Mouse (Mus musculus) liver, adult (tissue): ENCODE measurements around the gene Plxna3.

ENCODE experiments used
- GATA4 ChIP-seq: IDR thresholded peaks from 2 replicates; pipeline ENCODE4 v1.6.1; 2014; ENCODE audit warnings: mild to moderate bottlenecking, low read length; ENCODE audit not compliant: insufficient replicate concordance

Plxna3 gene

DNA sequence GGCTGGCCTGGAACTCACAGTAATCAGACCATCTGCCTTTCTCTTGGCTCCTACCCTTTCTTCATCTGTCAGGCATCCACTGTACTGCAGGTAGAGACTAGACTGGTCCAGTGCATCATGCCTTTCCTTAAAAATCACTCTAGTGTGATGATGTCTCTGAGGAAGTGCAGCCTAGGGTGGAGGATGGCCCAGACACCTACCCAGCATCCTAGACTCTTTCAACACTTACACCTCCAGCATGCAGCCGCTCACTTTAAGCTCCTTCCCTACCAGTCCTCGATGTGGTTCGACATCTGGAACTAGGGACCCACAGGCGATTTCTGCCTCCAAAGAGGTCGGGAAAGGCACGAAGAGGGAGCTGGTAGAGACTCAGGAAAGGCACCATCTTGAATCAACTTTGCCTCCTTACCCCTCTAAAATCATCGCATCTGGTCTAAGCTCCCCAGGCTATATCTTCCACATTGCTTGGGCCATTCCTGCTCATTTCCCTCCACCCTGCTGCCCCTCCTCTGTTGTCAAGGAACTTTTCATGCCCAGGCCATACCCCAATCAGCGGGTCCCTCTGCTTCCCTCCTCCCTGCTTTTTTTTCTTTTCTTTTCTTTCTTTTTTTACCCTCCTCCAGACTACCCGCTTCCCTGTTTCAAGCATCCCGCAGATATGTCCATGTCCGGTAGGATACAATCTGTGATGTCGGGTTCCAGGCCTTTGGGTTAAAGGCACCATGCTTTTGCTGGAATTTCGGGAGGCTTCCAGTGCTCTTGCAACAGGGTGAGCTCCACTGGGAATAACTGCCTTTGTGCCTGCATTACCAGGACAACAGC is 24.0 kb downstream of the Plxna3 start:
- TF ChIP-seq GATA4: no peak

DNA sequence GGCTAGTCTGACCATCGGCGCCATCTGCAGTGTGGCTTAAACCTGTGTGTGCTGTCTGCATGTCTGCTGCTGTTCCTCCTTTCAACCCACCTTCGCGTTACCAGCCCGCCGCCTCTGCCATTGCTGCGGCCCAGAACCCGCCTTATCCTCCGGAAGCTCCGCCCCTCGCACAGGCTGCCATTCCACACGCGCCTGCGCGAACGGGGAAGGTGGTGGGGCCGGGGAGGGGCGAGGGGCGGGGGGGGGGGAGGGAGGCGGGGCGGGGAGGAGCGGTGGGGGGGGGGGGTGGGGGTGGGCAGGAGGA is 24.6 kb downstream of the Plxna3 start, which contains the start of gene Lage3:
TSS of gene Lage3 (minus strand) at position 152 of the 304 bp plus-strand sequence.
- no peak for TF ChIP-seq GATA4

DNA sequence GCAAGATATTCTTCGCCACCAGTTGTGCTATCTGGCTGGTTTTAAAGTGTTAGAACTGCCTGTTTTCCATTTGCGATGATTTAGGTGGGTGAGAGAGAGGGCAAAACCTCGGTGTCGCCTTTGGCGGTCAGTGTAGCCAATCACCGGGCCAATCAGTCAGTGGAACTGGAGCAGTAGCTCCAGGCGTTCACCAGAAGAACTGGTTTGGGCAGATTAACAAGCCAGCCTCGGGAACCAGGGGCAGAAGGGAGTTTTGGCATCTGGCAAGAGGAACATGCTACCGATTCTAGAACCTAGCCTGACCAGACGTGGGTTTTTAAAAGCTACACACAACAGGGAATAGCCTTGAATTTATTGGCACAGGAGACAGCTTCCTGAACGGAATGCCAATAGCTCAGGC is 30.3 kb downstream of the Plxna3 start:
- TF ChIP-seq GATA4: no peak

DNA sequence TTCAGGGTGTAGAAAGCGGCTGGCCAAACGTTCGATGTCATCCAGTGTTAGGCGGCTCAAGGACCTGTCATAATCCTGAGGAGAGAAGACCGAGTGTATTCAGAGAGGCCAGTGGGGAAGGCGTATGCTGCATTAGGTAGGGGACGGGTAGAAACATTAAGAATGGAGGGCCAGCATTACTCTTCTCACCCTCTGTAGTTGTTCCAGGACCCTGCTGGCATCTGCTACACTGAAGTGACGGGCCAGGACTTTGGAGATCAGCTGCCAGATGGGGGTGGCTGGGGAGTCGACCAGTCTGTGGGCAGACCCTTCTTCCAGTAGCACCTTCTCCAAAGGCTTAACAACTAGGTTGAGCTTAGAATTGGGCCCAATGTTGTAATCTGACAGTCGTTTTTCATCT is 38.6 kb downstream of the Plxna3 start:
- TF ChIP-seq GATA4: no peak

DNA sequence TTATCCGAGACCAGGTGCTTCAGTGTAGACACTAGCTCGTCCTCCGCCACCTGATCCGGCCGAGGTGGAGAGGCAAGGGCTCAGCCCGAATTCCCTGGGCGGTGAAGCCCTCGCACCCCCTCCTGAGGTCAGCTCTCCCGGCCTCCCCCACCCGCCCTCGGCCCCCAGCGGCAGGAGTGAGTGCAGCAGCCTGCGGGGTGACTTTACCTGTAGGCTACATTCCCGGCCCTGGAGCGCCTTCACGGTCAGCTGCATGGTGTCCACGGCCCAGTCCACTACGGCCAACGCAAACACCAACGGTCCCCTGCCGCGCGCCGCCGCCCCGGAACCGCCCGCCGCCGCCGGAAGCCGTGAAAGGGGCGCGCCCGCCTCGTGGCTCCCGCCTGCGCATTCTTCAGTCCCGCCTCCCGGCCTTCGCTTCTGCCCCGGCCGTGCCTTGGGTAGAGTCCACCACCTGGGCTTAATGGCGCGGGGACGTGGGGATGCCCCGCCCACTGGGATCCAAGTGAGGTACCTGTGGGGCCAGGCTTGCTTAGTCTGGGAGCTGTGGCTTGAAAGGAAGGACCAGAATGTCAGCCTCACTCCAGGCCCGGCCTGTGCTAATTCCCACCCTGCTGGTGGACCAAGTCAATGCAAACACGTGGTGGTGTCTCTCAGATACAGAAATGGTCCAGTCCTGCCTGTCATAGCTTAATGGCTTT is 39.5 kb downstream of the Plxna3 start:
- no peak for TF ChIP-seq GATA4

DNA sequence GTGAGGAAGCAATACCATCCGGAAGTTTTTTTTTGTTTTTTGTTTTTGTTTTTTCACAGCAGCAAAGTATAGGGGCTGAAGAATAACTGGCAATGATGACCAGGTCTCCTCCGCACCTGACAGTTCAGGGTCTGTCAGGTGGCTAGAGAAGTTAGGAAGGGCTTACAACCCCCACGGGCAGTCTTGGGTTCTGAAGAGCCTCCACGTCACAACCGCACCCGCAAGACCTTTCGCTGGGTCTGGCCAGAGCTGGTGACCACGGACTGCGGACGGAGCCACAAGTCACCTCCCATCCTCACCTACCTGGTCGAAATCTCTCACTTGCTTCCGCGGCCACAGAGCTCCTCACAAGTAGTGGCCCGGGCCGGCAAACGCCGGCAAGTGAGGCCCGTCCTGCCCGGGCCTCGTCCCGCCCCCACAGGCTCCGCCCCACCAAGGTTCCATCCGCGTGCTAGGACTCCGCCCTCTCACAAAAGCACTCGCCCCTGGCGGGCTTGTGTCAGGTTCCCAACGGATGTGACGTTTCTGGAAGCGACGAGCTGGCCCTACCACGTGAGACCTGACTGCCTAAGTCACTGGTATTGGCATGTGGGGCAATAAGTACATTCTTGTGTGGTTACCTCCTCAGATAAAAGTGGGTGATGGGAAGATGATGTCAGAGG is 44.2 kb downstream of the Plxna3 start, which contains the start of the genes Ubl4a and Slc10a3:
TSS of gene Ubl4a (minus strand) at position 331 of the 662 bp plus-strand sequence.
TSS of gene Slc10a3 (minus strand) at position 462 of the 662 bp plus-strand sequence.
- TF ChIP-seq GATA4: no peak

DNA sequence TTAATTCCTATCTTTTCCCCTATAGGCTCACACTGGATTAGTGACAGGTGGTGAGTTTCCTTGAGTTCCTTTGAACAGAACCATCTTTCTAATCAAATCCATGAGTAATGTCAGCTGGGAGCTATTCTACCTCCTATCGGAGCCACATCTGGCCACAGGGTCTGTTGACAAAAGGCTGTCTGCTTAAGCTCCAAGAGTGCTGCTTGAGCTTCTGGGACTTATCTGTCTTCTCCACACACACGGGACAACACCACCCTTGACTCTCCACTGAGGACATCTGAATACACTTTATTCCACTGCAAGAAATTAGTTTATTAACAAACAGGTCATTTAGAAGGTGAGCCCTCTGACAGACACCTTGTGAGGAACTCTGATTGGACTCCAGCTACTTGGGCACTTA is 55.6 kb downstream of the Plxna3 start:
- no peak for TF ChIP-seq GATA4

DNA sequence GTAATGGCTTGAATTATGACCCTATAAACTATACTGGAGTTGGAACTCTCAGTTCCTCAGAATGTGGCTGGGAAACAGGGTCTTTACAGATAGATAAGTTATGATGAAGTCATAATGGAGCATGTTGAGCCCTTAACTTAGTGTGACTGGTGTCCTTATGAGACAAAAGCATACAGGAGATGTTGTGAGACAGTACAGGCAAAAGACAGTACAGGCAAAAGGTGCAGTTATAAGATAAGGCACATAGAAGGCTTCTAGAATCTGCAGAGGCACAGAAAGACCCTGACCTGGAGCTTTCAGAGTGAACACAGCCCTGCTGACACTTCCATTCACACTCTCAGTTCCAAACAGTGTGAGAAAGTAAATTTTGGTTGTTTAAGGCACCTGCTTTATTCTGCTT is 59.3 kb downstream of the Plxna3 start:
- TF ChIP-seq GATA4: no peak

DNA sequence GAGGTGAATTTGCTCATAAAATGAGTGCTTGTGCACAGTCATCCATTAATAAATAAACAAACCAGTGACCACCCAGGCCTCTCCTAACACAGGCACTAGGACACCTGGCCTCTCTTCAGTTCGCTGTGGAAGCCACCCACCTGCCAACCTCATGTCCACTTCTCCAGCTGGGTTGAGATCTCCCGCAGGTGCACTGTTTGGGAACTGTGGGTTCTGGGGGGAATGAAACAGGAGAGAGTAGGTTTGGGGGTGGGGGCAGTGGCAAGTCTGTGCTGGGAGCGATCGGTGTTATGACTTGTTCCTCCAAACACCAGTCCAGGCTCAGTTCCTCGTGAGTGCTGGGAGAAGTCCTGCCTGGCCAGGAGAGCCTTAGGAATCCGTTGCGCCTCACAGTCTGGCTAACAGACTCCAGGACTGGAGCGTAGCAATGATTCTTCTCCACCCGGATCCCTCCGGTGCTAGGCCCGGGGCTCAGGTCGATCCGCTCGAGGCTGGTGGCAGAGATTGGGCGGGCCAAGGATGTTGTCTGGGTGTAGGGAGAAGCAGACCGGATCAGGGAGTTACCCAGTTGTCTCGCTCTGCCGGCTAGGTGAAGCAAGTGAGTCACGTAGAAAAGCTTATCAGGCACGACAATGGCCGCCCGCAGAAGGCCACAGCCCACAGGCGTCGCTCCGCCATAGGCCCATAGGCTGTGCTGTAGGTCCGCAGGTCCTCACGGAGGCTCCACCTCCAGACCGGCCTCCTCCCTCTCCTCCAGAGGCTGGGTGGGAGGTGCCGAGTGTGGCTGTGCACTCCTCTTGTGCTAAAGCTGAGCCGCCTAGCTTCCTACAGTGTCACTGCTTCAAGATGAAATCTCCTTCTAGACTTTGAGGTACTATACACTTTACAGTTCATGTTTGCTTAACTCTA is 63.9 kb downstream of the Plxna3 start, which contains the start of the genes Fam3a and Ikbkg:
TSS of gene Fam3a (minus strand) at position 738 of the 909 bp plus-strand sequence.
TSS of gene Ikbkg (plus strand) at position 756 of the 909 bp plus-strand sequence.
- TF ChIP-seq GATA4: peak; percentile 88; the same call in 1 of the 2 replicates
